Mouse (Mus musculus): ENCODE results near the gene Trmt10b. TPM values are rescaled to one million over a fixed set of nuclear protein-coding genes. Genes with fewer than 3 reads are reported as not detected.

The Trmt10b gene
- polyA plus RNA-seq (2017; shearing (Covaris generic)) = 10 to 100 TPM; 13.9 to 14.9 TPM

DNA sequence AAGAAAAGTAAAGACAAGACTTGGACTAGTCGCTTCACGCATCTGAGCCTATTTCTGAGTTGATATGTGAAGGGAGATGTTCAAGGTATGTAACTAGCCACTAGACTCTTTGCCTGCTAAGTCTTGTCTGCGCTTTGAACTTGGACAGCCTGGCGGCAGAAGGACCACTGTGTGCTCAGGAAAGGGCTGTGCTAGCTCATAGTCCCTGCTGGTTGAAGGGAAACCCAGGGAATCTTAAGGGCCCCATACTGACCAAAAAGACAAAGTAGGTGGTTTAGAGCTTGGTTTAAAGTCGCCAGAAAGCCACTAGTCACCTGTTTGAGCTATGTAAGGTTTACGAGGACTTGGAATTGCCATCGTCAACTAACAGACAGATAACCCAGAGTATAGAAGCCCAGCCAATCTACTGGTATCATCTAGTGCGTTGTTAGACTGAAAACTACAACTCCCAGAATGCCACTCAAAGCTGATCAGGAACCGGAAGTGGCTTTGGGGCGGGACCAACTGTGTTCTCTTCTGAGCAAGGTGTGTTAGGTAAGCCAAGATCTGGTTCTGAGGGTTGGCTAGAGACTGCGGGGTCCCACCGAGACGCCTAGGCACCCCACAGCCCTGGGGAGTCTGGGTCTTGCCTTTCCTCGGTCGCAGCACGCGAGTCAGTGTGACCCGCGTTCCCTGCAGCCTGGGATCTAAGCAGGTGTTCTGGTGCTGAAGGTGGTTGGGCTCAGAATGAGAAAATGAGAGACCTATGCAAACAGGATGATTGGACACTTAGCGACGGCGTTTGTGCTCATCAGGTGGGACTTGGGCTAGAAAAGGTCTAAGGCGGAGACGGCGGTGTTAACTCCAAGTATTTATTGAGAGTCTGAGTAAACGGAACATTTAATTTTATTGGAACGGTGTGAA, at the start of gene Trmt10b:
Trmt10b (plus strand) TSS at position 466 of the 903 bp plus-strand sequence.
- ATAC-seq = peak; percentile 100

DNA sequence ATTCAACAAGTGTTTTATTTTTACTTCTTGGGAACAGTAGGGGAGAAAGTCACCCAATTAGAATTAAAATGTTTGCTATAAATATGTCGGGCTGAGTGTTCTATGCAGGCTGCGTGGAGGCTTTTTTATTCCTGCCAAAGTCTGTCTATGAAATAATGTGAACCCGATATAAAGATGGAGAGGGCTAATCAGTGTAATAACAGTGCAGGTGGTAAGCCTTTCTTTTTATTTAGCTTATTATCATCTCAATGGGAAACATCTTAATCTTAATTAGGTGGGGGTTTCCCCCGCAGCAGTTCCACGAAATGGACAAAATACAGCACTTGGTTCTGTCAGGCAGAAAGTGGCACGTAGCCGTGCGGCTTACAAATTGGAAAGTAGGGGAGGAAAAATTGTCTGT, 45.7 kb upstream of the Trmt10b start:
- ATAC-seq = no peak

DNA sequence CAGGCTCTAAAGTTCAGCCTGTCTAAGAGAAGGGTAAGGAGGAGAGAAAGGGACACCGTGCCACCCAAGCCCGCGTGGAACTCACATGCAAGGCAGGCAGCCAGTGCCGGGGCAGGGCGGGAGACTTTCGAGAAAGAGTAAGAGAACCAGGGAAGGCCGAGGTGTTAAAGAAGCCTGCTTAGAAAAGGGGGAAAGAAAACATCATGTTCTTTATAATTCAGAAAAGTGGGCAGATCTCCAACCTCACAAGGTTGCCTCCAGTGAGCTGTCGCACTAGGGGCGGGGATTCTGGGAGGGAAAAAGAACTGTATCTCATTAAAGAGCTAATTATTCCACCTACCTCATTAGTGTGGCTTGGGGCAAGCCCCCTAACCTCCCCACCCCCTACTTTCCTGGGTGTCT, 44.1 kb upstream of the Trmt10b start:
- no peak for ATAC-seq

GRCm38 (mm10) chr4:45253839-45254601, 42.9 kb upstream of the Trmt10b start:
- no peak for ATAC-seq

DNA sequence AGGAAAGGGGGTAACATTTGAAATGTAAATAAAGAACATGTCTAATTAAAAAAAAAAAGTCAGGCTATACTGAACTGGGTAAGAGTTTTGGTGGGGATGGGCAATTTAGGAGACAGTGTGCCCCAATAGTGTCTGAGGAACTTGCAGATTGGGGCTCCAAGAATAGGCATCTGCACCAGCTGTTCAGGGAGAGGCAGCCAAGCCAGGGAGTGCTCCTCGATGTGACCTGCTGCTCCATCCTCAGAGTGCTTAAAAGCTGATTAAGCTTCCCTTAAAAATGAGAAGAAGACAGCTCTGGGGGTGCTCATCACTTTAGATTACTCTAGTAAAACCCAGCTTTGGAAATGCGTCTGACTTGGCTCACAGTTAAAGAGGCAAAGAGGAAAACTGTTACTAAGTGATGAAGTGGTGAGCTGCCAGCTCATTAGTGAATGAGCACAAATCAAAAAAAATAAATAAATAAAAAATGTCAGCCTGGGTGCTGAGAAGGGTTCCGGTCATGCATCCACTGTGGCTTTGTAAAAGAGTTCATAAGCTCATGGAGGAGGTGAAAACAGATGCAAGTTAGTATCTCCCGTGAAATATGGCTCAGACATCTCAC, 37.6 kb upstream of the Trmt10b start:
- ATAC-seq = no peak

GRCm38 (mm10) chr4:45261551-45261950, 35.4 kb upstream of the Trmt10b start:
- no peak for ATAC-seq

GRCm38 (mm10) chr4:45267883-45268282, 29.0 kb upstream of the Trmt10b start:
- ATAC-seq = no peak

- ATAC-seq = no peak
Measured at GRCm38 (mm10) chr4:45271041-45271452, 25.9 kb upstream of the Trmt10b start.

DNA sequence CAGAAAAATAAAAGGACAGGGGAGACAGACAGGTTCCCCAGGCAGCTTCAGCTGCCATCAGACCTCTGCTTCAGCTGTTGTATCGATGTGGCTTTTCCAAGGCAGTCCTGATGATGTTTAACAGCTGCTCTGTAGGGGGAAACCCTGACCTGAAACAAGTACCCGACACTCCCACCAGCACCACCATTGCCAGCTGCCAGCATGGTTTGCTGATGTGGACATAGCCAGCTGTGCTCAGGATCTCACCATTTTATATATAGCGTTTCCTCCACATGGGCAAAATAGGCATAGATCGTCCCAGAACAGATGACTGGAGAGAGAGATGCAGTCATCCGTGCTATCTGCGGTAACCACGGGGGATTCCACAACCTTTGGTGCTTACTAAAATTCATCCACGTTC, 21.2 kb upstream of the Trmt10b start:
- no peak for ATAC-seq

GRCm38 (mm10) chr4:45279292-45279691, 17.6 kb upstream of the Trmt10b start:
- ATAC-seq = no peak

GRCm38 (mm10) chr4:45279981-45280548, 16.9 kb upstream of the Trmt10b start:
- ATAC-seq = peak; percentile 59

DNA sequence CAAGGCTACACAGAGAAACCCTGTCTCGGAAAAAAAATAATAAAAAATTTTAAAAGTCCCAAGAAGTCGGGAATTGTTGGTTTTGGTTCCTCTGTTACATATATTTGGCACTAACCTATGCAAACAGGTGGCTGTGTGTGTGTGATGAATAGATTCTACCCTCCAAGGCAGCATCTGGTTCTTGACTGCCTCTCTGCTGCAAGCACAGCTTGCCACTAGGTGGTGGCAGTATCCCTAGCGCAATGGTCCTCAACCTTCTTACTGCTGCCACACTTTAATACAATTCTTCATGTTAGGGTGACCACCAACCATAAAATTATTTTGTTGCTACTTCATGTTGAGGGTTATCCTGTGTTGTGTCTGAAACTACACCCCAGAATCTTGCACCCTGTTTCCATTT, 10.6 kb upstream of the Trmt10b start:
- ATAC-seq = no peak

GRCm38 (mm10) chr4:45287906-45288305, 9.0 kb upstream of the Trmt10b start:
- no peak for ATAC-seq

- no peak for ATAC-seq
Measured at GRCm38 (mm10) chr4:45305536-45305935, 8.6 kb downstream of the Trmt10b start.

DNA sequence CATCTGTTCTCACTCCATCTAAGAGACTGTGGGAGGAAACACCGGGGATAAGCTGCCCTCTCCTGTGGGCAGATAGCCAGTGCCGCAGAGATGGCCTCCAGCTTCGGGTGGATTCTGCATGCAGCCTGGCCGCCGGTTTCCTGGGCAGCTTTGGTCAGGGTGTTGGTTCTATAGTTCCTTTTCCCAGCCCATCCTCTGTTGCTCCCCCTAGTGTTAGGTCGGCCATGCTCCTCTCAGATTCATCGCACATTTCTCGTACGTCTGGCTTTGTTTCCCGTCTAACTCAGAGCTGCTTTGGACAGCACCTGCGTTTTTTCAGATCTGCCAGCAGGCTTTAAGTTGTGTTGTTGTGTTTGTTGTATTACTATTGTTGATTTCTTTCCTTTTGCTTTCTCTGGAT, 11.1 kb downstream of the Trmt10b start:
- no peak for ATAC-seq

GRCm38 (mm10) chr4:45308606-45309005, 11.7 kb downstream of the Trmt10b start:
- no peak for ATAC-seq

GRCm38 (mm10) chr4:45311056-45311455, 14.1 kb downstream of the Trmt10b start:
- ATAC-seq = no peak

- ATAC-seq = peak; percentile 84
Measured at GRCm38 (mm10) chr4:45320159-45320816, 23.4 kb downstream of the Trmt10b start.

DNA sequence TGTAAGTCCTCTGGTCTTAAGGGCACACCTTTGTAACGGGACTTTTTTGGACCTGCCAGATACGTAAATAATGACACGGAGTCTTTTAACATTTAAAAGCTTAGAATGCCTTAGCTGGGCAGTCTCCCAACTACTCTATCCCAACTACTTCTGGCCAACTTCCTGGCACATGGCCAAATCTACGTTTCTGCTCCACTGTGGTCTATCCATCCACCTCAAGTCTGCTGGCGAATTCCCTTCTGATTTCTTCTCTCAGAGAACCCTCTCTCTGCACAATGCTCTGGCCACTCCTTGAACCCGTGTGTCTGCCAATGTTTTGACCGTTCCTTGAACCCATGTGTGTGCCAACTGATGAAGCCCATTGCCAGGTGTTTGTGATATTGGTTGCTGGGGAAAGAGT, 34.2 kb downstream of the Trmt10b start:
- ATAC-seq = no peak

DNA sequence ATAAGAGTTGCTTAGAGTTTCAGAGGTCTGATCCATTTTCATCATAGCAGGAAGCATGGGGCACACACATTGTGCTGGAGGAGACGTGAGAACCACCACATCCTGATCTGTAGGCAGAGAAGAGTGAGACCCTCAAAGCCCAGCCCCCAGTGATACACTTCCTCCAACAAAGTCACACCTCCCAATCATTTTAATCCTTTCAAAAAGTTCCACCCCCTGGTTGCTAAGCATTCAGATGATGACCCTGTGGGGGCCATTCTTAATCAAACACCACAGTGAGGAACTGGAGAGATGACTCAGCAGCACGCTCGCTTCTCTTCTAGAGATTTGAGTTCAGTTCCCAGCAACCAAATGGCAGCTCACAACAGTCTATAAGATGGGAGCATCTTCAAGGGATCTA, 35.5 kb downstream of the Trmt10b start:
- ATAC-seq = no peak

DNA sequence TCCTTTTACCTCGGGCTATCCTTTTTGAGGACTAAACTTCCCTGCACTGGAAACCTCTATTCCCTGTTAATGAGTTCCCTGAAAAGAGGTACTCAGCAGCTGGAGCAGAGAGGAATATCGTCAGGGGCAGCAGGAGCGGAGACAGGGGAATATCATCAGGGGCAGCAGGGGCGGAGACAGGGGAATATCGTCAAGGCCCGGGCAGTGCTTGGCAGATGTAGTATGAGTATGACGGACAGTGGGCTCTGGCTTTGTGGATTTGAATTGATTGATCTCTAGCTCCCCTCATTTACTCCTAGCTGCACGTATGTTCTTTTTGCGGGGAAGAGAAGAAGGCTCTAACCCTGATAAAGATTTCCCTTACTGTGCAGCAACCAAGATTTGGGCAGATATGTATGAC, 44.3 kb downstream of the Trmt10b start:
- ATAC-seq = no peak

GRCm38 (mm10) chr4:45341669-45342249, 44.8 kb downstream of the Trmt10b start, which contains the start of gene Dcaf10:
Dcaf10 (plus strand) TSS chr4:45342101.
- ATAC-seq = peak; percentile 86
